Mouse (Mus musculus): ENCODE data around the gene Aff3. TPM values are rescaled to one million over a fixed set of nuclear protein-coding genes. Genes with fewer than 3 reads are reported as not detected.

The Aff3 gene
- polyA plus RNA-seq, 1 experiment, result 1.3 TPM

DNA sequence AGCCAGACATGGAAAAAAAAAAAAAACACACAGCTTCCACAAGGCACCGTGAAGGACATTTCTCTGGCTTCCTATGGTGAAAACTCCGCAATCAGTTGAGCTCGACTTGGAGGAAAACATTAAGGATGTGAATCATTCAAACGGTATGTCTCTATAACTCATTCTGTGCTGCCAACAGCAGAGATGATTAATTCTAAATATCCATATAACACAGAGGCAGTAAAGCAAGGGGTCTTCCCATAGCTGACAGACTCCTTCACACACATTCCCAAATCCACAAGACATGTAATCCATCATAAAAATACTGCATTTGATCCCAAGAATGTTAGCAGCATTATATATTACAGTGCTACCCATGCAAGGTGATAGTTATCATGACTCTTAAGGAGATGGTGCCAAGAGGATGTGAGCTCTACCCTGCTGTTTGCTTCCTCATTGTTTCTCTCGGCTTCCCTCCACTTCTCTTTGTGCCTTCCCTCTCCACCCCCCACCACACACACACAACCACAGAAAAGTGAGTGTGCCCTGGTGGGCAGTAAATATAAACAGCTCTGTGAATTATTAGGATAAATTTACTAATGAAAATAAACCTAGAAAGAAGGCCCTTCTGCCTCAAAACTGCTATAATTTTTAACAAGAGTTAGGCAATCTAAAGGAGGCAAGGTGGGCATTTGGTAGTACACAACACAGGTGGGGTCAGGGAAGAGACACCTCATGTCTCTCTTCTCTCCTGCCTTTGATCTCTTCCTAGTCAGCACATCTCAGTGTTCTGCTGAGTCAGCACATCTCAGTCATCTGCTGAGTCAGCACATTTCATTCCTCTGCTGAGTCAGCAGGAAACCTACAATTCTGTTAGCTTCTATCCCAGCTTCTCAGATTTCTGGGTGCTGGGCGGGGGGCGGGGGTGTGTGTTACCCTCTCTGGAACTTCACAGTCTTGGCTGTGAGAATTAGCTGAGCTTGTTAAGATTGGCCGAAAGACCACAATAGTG lies 115.8 kb downstream of the Aff3 start:
- no peak overlapping the region for H3K27ac ChIP-seq (replicated peaks; ENCODE audit: low read depth, low read length)
- no peak overlapping the region for H3K4me3 ChIP-seq (ENCODE audit: insufficient read depth, low read depth, low read length)

DNA sequence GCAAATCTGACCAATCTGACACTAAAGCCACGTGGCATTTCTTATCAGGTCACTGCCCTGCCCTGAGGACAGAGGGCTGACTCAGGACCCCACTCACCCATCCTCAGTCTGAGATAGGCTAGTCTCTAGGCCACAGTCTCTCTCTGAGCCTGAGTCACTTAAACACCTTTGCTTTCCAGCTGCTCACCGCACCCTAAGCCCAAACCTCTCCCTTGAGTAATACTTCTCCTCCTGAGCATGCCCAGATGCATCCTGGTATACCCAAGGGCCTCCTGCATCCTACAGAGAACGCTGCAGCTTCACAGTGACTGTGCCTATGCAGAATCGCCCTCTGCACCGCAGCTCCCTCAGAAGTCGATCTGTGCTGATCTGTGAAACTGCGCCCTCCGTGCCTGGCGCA lies 117.1 kb downstream of the Aff3 start:
- Histone ChIP-seq H3K4me1 (ENCODE audit: control insufficient read depth, insufficient read depth, insufficient read length, low read length) (no peaks in the 10 kb centered on the region), H3K27ac (replicated peaks; ENCODE audit: low read depth, low read length) (no peak overlapping the region), H3K4me3 (ENCODE audit: insufficient read depth, low read depth, low read length) (no peak overlapping the region)

More for the DNA sequence above, 115.8 kb downstream of the Aff3 start:
- H3K4me1 ChIP-seq (ENCODE audit: control insufficient read depth, insufficient read depth, insufficient read length, low read length), result no peaks in the 10 kb centered on the region

DNA sequence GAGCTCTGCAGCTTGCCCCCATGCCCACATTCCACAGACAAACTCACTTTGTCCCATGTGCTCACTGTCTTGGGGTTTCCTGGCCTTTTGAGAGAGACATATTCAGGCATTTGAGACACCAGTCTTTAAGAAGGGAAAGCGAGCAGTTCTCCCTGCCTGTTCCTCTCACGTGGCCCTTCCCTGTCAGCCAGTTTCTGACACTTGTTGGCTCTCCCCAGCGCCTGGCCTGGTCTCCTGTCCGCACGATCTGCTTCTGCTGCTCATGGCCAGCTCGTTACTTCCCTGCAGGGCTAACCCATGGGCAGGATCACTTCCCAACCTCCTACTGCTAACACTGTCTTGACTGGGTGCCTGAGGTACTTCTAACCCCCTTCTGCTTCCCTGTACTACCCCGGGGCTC lies 118.1 kb downstream of the Aff3 start:
- H3K27ac ChIP-seq (replicated peaks; ENCODE audit: low read depth, low read length), result no peak overlapping the region
- no peaks in the 10 kb centered on the region for H3K4me1 ChIP-seq (ENCODE audit: control insufficient read depth, insufficient read depth, insufficient read length, low read length)
- H3K4me3 ChIP-seq (ENCODE audit: insufficient read depth, low read depth, low read length), result no peak overlapping the region

DNA sequence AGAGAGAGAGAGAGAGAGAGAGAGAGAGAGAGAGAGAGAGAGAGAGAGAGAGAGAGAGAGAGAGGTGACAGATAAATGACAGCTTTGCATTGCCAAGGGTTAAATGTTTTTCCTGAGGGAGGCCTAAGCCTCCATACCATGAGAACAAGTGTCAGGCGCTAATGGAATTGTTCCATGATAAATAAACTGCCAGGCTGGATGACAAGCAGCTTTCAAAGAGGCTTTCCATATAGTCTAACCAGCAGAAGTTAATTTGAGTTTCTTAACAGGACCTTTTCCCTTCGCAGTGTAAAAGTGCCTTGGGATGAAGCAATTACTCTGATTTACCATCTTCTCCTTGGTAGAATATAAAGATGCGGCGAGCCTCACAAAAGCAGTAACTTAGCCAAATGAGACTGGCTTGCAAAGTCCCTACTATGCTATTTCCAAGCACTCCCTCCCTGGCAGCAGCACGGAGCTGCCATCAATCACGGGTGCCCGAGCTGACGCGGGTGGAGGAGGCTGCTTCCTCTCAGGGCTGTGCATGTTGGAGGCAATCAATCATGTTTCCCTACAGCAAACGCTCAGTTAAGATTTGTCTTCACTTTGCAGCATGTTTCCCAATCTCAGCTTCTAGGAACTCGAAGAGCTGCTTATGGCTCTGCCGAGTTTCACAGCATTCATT lies 119.3 kb downstream of the Aff3 start:
- no peak overlapping the region for H3K4me3 ChIP-seq (ENCODE audit: insufficient read depth, low read depth, low read length)
- H3K4me1 ChIP-seq (ENCODE audit: control insufficient read depth, insufficient read depth, insufficient read length, low read length), result no peaks in the 10 kb centered on the region
- H3K27ac ChIP-seq (replicated peaks; ENCODE audit: low read depth, low read length), result no peak overlapping the region

DNA sequence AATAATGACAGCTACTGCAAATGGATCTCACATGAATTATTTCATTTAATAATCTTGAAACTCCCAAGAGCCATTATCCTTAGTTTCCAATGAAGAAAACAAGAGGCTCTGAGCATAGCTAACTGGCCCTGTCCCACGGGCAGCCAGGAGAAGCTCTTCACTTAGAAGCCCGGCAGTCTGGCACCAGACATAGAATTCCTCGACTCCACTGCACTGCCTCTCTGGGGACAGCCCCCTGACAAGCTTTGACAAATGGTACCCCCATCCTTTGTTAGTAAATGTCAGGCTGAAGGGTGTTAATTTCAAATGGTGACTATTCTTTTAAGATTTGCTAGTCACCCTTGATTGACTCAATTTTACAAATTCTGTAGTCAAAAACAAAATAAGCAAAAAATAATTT lies 120.3 kb downstream of the Aff3 start:
- Histone ChIP-seq H3K4me3 (ENCODE audit: insufficient read depth, low read depth, low read length) (no peak overlapping the region), H3K27ac (replicated peaks; ENCODE audit: low read depth, low read length) (no peak overlapping the region), H3K4me1 (ENCODE audit: control insufficient read depth, insufficient read depth, insufficient read length, low read length) (no peaks in the 10 kb centered on the region)

DNA sequence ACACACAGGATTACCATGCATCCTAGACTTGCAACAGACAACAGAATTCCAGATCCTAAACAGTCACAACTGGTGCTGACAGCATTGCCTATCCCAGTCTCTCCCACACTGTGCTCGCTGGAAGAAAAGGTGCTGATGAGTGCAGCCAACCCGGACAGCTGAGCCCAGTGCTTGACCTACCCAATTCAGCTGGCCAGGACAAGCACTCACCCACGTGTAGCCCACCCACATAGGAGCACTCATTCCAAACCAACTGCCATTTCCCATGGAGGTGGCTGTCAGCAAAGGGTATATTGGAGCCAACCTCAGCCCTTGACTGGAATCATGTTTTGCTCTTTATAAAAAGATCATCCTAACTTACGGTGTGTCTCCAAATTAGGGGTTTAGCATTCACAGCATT lies 123.2 kb downstream of the Aff3 start:
- H3K4me3 ChIP-seq (ENCODE audit: insufficient read depth, low read depth, low read length), result no peak overlapping the region
- H3K27ac ChIP-seq (replicated peaks; ENCODE audit: low read depth, low read length), result no peak overlapping the region
- no peaks in the 10 kb centered on the region for H3K4me1 ChIP-seq (ENCODE audit: control insufficient read depth, insufficient read depth, insufficient read length, low read length)

DNA sequence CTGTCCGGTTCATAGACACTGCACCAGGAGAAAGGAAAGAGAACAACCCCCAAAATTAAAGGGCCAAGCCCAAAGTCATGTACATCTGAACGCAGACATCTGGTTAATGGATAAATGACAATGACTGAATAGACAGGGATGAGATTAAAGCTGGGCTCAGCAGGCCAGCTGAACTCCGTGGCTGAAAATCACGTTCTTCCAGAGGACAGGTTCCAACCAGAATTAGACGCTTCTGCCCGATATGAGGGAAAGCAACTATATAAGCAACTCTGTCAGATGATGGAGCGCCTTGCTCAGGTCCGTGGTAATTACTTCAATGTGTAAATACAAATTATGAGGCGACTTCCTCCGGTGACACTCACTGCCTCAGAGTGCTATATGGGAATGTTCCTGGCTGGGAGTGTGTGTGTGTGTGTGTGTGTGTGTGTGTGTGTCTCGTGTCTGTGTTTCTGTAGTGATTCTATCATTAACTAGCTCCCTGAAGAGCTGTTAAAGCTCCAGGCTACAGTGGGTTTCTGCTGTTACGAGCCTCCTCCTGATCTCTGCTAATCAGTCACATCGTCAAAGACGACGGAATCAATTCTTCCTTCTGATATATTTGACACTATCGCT lies 127.7 kb downstream of the Aff3 start:
- no peaks in the 10 kb centered on the region for H3K4me1 ChIP-seq (ENCODE audit: control insufficient read depth, insufficient read depth, insufficient read length, low read length)
- H3K27ac ChIP-seq (replicated peaks; ENCODE audit: low read depth, low read length), result no peak overlapping the region
- no peak overlapping the region for H3K4me3 ChIP-seq (ENCODE audit: insufficient read depth, low read depth, low read length)

DNA sequence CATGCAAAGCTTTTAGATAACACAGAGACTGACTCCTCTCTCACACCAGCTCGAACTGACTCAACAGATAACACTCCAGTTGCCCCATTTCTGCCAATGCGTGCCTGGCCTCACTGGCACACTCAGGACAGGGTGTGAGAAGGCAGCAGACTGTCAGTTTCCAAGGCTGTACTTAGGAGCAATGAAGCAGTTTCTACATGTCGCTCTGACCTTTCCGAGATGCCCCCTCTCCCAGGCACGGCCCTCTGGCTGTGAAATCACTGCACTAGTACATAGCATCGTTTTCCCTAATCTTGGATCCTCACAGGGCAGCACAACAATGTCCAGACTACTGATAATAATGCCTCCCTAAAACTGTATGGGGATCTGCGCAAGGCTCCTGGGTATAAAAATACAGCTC lies 132.2 kb downstream of the Aff3 start:
- Histone ChIP-seq H3K4me3 (ENCODE audit: insufficient read depth, low read depth, low read length) (no peak overlapping the region), H3K4me1 (ENCODE audit: control insufficient read depth, insufficient read depth, insufficient read length, low read length) (peaks cover 5% of the 10 kb centered on the region; the same call in 1 of the 2 replicates), H3K27ac (replicated peaks; ENCODE audit: low read depth, low read length) (no peak overlapping the region)

DNA sequence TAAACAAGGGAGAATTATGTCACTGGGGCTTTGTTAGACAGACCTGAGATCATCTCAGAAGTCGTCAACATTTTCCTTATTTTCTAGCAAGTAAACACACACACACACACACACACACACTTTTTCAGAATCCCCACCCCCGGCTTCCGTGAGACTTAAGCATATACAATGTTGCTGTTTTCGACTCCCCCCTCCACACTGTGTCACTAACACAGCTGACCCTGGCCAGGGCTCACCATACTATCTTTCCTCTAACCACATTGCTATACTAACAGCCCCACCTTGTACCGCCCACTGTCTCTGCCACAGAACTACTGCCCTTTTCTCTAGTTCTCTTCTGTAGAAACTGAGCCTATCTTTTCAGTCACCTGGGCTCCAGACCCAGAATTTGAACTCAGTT lies 136.1 kb downstream of the Aff3 start:
- Histone ChIP-seq H3K4me3 (ENCODE audit: insufficient read depth, low read depth, low read length) (no peak overlapping the region), H3K4me1 (ENCODE audit: control insufficient read depth, insufficient read depth, insufficient read length, low read length) (peaks cover 5% of the 10 kb centered on the region; the same call in 1 of the 2 replicates)

DNA sequence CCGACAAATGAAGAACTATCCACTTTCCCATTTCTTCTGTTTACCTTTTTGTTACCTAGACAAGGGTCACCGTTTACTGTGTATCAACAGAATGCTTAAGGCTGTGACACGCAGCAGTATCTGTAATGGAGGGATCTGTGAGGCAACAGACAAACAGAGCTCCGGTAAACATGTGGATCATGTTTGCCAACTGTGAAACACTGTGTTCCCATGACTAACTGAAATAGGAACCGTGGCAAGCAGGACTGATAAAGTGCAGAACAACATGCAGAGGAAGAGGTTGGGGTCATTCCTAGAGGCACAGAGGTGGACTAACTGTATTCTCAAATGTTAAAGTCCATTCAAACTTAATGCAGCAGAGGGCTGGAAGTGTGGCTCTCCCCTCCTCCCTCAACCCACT lies 138.2 kb downstream of the Aff3 start:
- Histone ChIP-seq H3K27ac (replicated peaks; ENCODE audit: low read depth, low read length) (no peak overlapping the region), H3K4me1 (ENCODE audit: control insufficient read depth, insufficient read depth, insufficient read length, low read length) (peaks cover 5% of the 10 kb centered on the region; the same call in 1 of the 2 replicates), H3K4me3 (ENCODE audit: insufficient read depth, low read depth, low read length) (no peak overlapping the region)

More for the DNA sequence above, 136.1 kb downstream of the Aff3 start:
- H3K27ac ChIP-seq (replicated peaks; ENCODE audit: low read depth, low read length), result no peak overlapping the region

DNA sequence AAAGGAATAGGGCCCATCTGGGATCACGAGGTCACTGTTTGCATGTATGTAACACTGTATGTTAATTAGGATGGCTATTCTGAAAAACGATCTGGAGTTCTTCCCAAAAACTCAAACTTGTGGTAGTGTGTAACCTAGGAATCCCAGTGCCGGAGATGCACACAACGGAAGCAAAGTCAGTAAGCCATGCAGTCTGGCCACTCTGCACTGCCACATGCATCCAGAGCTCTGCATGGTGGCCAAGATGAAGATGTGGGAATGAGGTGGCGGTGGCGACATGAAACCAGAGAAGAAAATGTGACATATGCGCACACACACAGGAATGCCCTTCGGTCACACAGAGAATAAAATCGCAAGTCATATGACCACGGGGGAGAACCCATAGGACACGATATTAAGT lies 143.1 kb downstream of the Aff3 start:
- Histone ChIP-seq H3K4me1 (ENCODE audit: control insufficient read depth, insufficient read depth, insufficient read length, low read length) (peaks cover under 1% of the 10 kb centered on the region; the same call in 1 of the 2 replicates), H3K4me3 (ENCODE audit: insufficient read depth, low read depth, low read length) (no peak overlapping the region), H3K27ac (replicated peaks; ENCODE audit: low read depth, low read length) (no peak overlapping the region)

DNA sequence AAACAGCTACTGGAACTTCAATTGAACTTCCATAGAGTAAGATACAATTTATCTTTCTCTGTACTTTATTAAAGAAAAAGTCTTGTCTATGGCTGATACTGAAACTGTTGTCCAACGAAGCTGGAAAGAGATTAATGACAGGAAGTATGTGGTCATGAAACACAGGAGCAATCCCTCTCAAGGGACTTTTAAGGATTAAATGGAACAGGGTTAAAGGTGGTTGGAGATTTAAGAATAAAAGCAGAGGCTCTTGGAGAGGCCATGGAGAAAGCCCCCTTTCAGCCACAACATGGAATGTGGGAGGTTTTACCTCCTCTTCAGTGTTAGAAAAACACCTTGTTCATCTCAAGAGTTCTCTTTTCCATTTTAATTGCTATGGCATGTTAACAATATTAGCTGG lies 148.5 kb downstream of the Aff3 start:
- no peak overlapping the region for H3K27ac ChIP-seq (replicated peaks; ENCODE audit: low read depth, low read length)
- peaks cover 21% of the 10 kb centered on the region for H3K4me1 ChIP-seq (ENCODE audit: control insufficient read depth, insufficient read depth, insufficient read length, low read length)
- H3K4me3 ChIP-seq (ENCODE audit: insufficient read depth, low read depth, low read length), result no peak overlapping the region

DNA sequence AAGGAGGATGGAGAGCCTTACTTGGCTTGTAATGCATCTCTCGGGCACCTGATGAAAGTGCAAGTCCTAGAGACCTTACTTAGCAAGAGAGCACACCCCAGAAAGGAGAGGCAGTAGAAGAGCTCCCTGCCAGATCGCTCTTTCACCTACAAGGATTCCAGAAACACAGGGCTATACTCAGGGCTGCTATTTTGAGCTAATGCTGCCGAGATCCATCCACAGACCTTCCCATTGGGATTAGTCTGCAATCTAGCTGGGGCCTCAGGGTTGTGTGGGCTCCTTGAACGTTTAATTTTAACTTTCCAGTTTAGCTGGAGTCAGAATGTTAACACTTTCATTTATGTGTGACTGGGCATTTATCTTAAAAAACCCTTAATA lies 150.1 kb downstream of the Aff3 start:
- no peak overlapping the region for H3K4me3 ChIP-seq (ENCODE audit: insufficient read depth, low read depth, low read length)
- no peak overlapping the region for H3K27ac ChIP-seq (replicated peaks; ENCODE audit: low read depth, low read length)
- peaks cover 21% of the 10 kb centered on the region for H3K4me1 ChIP-seq (ENCODE audit: control insufficient read depth, insufficient read depth, insufficient read length, low read length)

DNA sequence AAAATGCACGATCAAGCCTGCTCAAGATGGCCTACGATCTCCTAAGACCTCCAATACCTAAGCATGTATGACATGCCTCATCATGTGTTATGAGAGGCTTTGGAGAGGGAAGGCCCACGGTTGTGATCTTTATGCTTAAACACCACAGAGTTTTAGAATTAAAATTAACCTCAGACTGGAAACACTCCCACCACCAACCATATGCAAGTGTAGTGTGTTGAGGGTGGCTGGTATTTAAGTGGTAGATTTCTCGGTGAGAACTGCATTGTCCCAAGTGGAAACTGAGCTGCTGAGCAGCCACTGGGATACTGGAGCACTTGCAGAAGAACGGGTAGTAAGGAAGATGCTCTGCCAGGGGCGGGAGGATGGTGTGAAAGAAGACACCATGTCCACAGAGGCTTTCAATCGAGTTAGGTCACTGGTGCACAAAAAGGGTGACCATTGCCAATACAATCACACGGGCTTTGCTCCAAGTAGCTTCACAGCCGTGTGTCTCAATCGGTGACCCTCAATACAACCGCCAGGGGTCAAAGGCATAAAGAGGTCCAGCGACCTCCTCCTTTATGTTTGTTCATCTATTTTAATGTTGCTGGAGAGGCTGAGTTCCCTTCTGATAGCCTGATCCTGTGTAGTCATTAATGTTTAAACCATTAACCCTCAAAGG lies 150.7 kb downstream of the Aff3 start:
- Histone ChIP-seq H3K4me1 (ENCODE audit: control insufficient read depth, insufficient read depth, insufficient read length, low read length) (peaks cover 21% of the 10 kb centered on the region), H3K4me3 (ENCODE audit: insufficient read depth, low read depth, low read length) (no peak overlapping the region), H3K27ac (replicated peaks; ENCODE audit: low read depth, low read length) (no peak overlapping the region)

Data from brown adipose tissue, adult 24 weeks (tissue).